Mouse (Mus musculus): ENCODE measurements around the gene Kcnt2. TPM values are rescaled to one million over a fixed set of nuclear protein-coding genes. Genes with fewer than 3 reads are reported as not detected.

Kcnt2 gene
- total and polyA plus RNA-seq, 3 experiments: not detected

- dilution Hi-C loops (cut with MboI; ENCODE audit: extremely low pct_ligation_motif_present, extremely low pct_unique_long_range_greater_than_20kb, low sequenced_read_pairs): no loop called here
- in situ Hi-C loops (cut with MboI; ENCODE audit: low pct_ligation_motif_present, low pct_unique_long_range_greater_than_20kb, low sequenced_read_pairs): no loop called here
- H3K27ac ChIP-seq (ENCODE audit: insufficient read depth, low read depth): no peak overlapping the region
- no peaks in the 10 kb centered on the region for H3K36me3 ChIP-seq (replicated peaks in 1 of 2; ENCODE audit: control insufficient read depth in 1 of 2, insufficient read depth in 1 of 2, low read length in 1 of 2)
- TF ChIP-seq ZNF384 (IDR thresholded peaks at IDR 0.05; ENCODE audit: low read depth, low read length): no peak
- TF ChIP-seq TBP (conservative IDR thresholded peaks at IDR 0.05; ENCODE audit: low read depth, low read length): no peak
- TF ChIP-seq JUN (IDR thresholded peaks at IDR 0.05; ENCODE audit: insufficient read depth, low read depth, low read length): no peak
- no peak for TF ChIP-seq HCFC1 (IDR thresholded peaks at IDR 0.05; ENCODE audit: low read depth, low read length)
- no peak for TF ChIP-seq SMC3 (IDR thresholded peaks at IDR 0.05; ENCODE audit: low read depth, low read length)
- TF ChIP-seq ZC3H11A (IDR thresholded peaks at IDR 0.05; ENCODE audit: low read depth, low read length): no peak
- no peak for TF ChIP-seq POLR2A (IDR thresholded peaks at IDR 0.05; ENCODE audit: low read depth, low read length)
- TF ChIP-seq UBTF (IDR thresholded peaks at IDR 0.05; ENCODE audit: low read depth, low read length): no peak
- TF ChIP-seq RCOR1 (conservative IDR thresholded peaks at IDR 0.05; ENCODE audit: low read depth, low read length): no peak
- TF ChIP-seq JUND (conservative IDR thresholded peaks at IDR 0.05; ENCODE audit: low read depth, low read length): no peak
- no peak for TF ChIP-seq GABPA (IDR thresholded peaks at IDR 0.05; ENCODE audit: insufficient replicate concordance, low read depth, low read length)
- TF ChIP-seq USF1 (IDR thresholded peaks at IDR 0.05; ENCODE audit: low read depth, low read length): no peak
- no peak for TF ChIP-seq ETS1 (conservative IDR thresholded peaks at IDR 0.05; ENCODE audit: low read depth, low read length)
- no peaks in the 10 kb centered on the region for H3K79me2 ChIP-seq (replicated peaks; ENCODE audit: control insufficient read depth, extremely low read depth, insufficient read depth, poor library complexity, severe bottlenecking)
- no peak overlapping the region for H3K4me2 ChIP-seq (ENCODE audit: insufficient read depth, low read depth, poor library complexity, severe bottlenecking)
- H3K4me3 ChIP-seq (replicated peaks in 1 of 3; ENCODE audit: low read depth in 2 of 3, low read length in 2 of 3, poor library complexity in 1 of 3): no peak overlapping the region
- H3K9ac ChIP-seq (ENCODE audit: insufficient read depth, low read depth): no peak overlapping the region
- H3K9me3 ChIP-seq (replicated peaks; ENCODE audit: low read length): no peaks in the 10 kb centered on the region
- DNase-seq (ENCODE audit: extremely low read depth): no peak
- H3K4me1 ChIP-seq (ENCODE audit: control insufficient read depth in 1 of 2, insufficient read depth in 2 of 2): no peaks in the 10 kb centered on the region
- H3K27me3 ChIP-seq (replicated peaks): no peaks in the 10 kb centered on the region
Measured at GRCm38 (mm10) chr1:140469586-140469985, 223.6 kb downstream of the Kcnt2 start.

GRCm38 (mm10) chr1:140476921-140477320 is 231.0 kb downstream of the Kcnt2 start:
- dilution Hi-C loops (cut with MboI; ENCODE audit: extremely low pct_ligation_motif_present, extremely low pct_unique_long_range_greater_than_20kb, low sequenced_read_pairs) (no loop called here), in situ Hi-C loops (cut with MboI; ENCODE audit: low pct_ligation_motif_present, low pct_unique_long_range_greater_than_20kb, low sequenced_read_pairs) (no loop called here)
- TF ChIP-seq E2F4 (IDR thresholded peaks at IDR 0.05; ENCODE audit: insufficient replicate concordance, low read depth, low read length) (no peak), MYC (IDR thresholded peaks at IDR 0.05; ENCODE audit: low read depth, low read length) (no peak), UBTF (IDR thresholded peaks at IDR 0.05; ENCODE audit: low read depth, low read length) (no peak), RCOR1 (conservative IDR thresholded peaks at IDR 0.05; ENCODE audit: low read depth, low read length) (no peak), MAX (IDR thresholded peaks at IDR 0.05; ENCODE audit: low read length) (no peak), USF2 (conservative IDR thresholded peaks at IDR 0.05; ENCODE audit: low read depth, low read length) (no peak)

More at GRCm38 (mm10) chr1:140476921-140477320, 231.0 kb downstream of the Kcnt2 start:
- no peaks in the 10 kb centered on the region for H3K27me3 ChIP-seq (replicated peaks)
- no peaks in the 10 kb centered on the region for H3K36me3 ChIP-seq (replicated peaks in 1 of 2; ENCODE audit: control insufficient read depth in 1 of 2, insufficient read depth in 1 of 2, low read length in 1 of 2)
- H3K9ac ChIP-seq (ENCODE audit: insufficient read depth, low read depth): no peak overlapping the region
- H3K79me2 ChIP-seq (replicated peaks; ENCODE audit: control insufficient read depth, extremely low read depth, insufficient read depth, poor library complexity, severe bottlenecking): no peaks in the 10 kb centered on the region
- no peaks in the 10 kb centered on the region for H3K4me1 ChIP-seq (ENCODE audit: control insufficient read depth in 1 of 2, insufficient read depth in 2 of 2)
- no peak overlapping the region for H3K27ac ChIP-seq (ENCODE audit: insufficient read depth, low read depth)
- H3K9me3 ChIP-seq (replicated peaks; ENCODE audit: low read length): peaks cover 2% of the 10 kb centered on the region
- H3K4me2 ChIP-seq (ENCODE audit: insufficient read depth, low read depth, poor library complexity, severe bottlenecking): no peak overlapping the region
- DNase-seq (ENCODE audit: extremely low read depth): no peak
- no peak overlapping the region for H3K4me3 ChIP-seq (replicated peaks in 1 of 3; ENCODE audit: low read depth in 2 of 3, low read length in 2 of 3, poor library complexity in 1 of 3)

All from CH12.LX (cell line).